Mouse (Mus musculus): Measurements from ENCODE around the gene Cc2d1a. TPM values are rescaled to one million over a fixed set of nuclear protein-coding genes. Genes with fewer than 3 reads are reported as not detected.

Gene Cc2d1a
- polyA plus RNA-seq, 1 experiment, result 1.4 TPM

GRCm38 (mm10) chr8:84148531-84148850, 755 bp upstream of the Cc2d1a start:
- peaks cover 8% of the 10 kb centered on the region for H3K36me3 ChIP-seq (ENCODE audit: control insufficient read depth)
- peaks cover 23% of the 10 kb centered on the region for H3K4me1 ChIP-seq (ENCODE audit: control insufficient read depth)
- H3K9me3 ChIP-seq (ENCODE audit: control insufficient read depth, low read length), result no peaks in the 10 kb centered on the region
- TF ChIP-seq GATA1 (IDR thresholded peaks at IDR 0.05; ENCODE audit: low read length), result no peak
- no peak for TF ChIP-seq TAL1 (IDR thresholded peaks at IDR 0.05; ENCODE audit: low read length)
- no peak overlapping the region for H3K4me3 ChIP-seq (replicated peaks)
- no peaks in the 10 kb centered on the region for H3K27me3 ChIP-seq (ENCODE audit: control insufficient read depth)

DNA sequence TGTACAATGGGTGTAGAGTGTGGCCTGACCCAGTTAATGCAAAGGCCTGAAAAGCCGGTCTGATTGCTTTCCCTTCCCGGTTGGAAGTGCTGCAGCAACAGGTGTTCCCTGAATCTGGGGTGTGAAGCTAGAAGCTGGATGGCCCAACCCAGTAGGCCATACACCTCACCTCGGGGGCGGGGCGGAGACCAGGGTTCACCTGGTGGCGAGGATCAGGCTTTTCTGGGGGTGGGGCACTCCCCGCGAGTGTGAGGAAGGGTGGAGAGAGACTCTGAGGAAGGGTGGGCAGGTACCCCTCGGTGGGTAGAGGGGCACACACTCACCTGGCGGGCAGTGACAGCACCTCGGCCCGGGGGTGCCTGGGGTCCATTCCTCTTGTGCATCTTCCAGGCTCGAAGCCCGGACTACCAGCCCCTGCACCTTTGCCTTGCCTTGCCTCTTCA, 391 bp downstream of the Cc2d1a start:
- Histone ChIP-seq H3K4me1 (ENCODE audit: control insufficient read depth) (peaks cover 23% of the 10 kb centered on the region), H3K27me3 (ENCODE audit: control insufficient read depth) (no peaks in the 10 kb centered on the region)
- no peak for TF ChIP-seq GATA1 (IDR thresholded peaks at IDR 0.05; ENCODE audit: low read length)
- TF ChIP-seq TAL1 (IDR thresholded peaks at IDR 0.05; ENCODE audit: low read length), result no peak

GRCm38 (mm10) chr8:84144636-84145245, 3.0 kb downstream of the Cc2d1a start:
- Histone ChIP-seq H3K36me3 (ENCODE audit: control insufficient read depth) (peaks cover 39% of the 10 kb centered on the region), H3K27me3 (ENCODE audit: control insufficient read depth) (no peaks in the 10 kb centered on the region), H3K4me1 (ENCODE audit: control insufficient read depth) (peaks cover 23% of the 10 kb centered on the region), H3K4me3 (replicated peaks) (no peak overlapping the region), H3K9me3 (ENCODE audit: control insufficient read depth, low read length) (no peaks in the 10 kb centered on the region)
- TF ChIP-seq TAL1 (IDR thresholded peaks at IDR 0.05; ENCODE audit: low read length) (no peak), GATA1 (IDR thresholded peaks at IDR 0.05; ENCODE audit: low read length) (no peak)

More for the DNA sequence above, 391 bp downstream of the Cc2d1a start:
- no peaks in the 10 kb centered on the region for H3K9me3 ChIP-seq (ENCODE audit: control insufficient read depth, low read length)
- H3K36me3 ChIP-seq (ENCODE audit: control insufficient read depth), result peaks cover 19% of the 10 kb centered on the region
- peak overlapping the region; percentile 71 for H3K4me3 ChIP-seq (replicated peaks)

- TF ChIP-seq TAL1 (IDR thresholded peaks at IDR 0.05; ENCODE audit: low read length), result no peak
- TF ChIP-seq GATA1 (IDR thresholded peaks at IDR 0.05; ENCODE audit: low read length), result no peak
- no peaks in the 10 kb centered on the region for H3K27me3 ChIP-seq (ENCODE audit: control insufficient read depth)
- no peaks in the 10 kb centered on the region for H3K4me1 ChIP-seq (ENCODE audit: control insufficient read depth)
- H3K36me3 ChIP-seq (ENCODE audit: control insufficient read depth), result peaks cover 75% of the 10 kb centered on the region
- H3K4me3 ChIP-seq (replicated peaks), result no peak overlapping the region
- no peaks in the 10 kb centered on the region for H3K9me3 ChIP-seq (ENCODE audit: control insufficient read depth, low read length)
Measured at GRCm38 (mm10) chr8:84140838-84141237, 6.9 kb downstream of the Cc2d1a start.

DNA sequence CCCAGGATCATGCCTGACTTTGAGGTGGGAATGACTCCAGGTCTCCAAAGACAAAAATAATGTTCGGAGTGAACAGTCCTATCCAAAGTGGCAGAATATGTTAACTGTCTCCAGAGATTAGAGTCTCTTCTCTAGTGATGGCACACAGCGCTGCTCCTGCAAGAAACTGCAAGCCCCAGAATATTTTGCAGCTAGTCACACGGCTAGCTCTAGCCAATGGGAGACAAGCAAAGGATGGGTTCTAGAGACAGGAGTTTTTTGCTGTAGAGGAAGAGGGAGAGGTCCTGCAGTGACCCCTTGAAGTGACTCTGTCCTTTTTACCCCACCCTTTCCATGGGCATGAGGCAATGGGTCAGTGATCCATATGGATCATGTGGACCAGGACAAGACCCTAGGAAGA, 9.9 kb downstream of the Cc2d1a start:
- H3K36me3 ChIP-seq (ENCODE audit: control insufficient read depth), result peaks cover 88% of the 10 kb centered on the region
- H3K4me1 ChIP-seq (ENCODE audit: control insufficient read depth), result no peaks in the 10 kb centered on the region
- TF ChIP-seq GATA1 (IDR thresholded peaks at IDR 0.05; ENCODE audit: low read length) (no peak), TAL1 (IDR thresholded peaks at IDR 0.05; ENCODE audit: low read length) (no peak)
- no peaks in the 10 kb centered on the region for H3K9me3 ChIP-seq (ENCODE audit: control insufficient read depth, low read length)
- no peak overlapping the region for H3K4me3 ChIP-seq (replicated peaks)
- H3K27me3 ChIP-seq (ENCODE audit: control insufficient read depth), result no peaks in the 10 kb centered on the region

GRCm38 (mm10) chr8:84132225-84132624, 15.5 kb downstream of the Cc2d1a start:
- peaks cover 52% of the 10 kb centered on the region for H3K36me3 ChIP-seq (ENCODE audit: control insufficient read depth)

GRCm38 (mm10) chr8:84130806-84131205, 16.9 kb downstream of the Cc2d1a start:
- no peak for TF ChIP-seq GATA1 (IDR thresholded peaks at IDR 0.05; ENCODE audit: low read length)
- no peak for TF ChIP-seq TAL1 (IDR thresholded peaks at IDR 0.05; ENCODE audit: low read length)
- Histone ChIP-seq H3K9me3 (ENCODE audit: control insufficient read depth, low read length) (no peaks in the 10 kb centered on the region), H3K27me3 (ENCODE audit: control insufficient read depth) (no peaks in the 10 kb centered on the region; the same call in 1 of the 2 replicates), H3K36me3 (ENCODE audit: control insufficient read depth) (peaks cover 38% of the 10 kb centered on the region), H3K4me3 (replicated peaks) (no peak overlapping the region), H3K4me1 (ENCODE audit: control insufficient read depth) (no peaks in the 10 kb centered on the region)

More at GRCm38 (mm10) chr8:84132225-84132624, 15.5 kb downstream of the Cc2d1a start:
- Histone ChIP-seq H3K9me3 (ENCODE audit: control insufficient read depth, low read length) (no peaks in the 10 kb centered on the region), H3K4me1 (ENCODE audit: control insufficient read depth) (no peaks in the 10 kb centered on the region), H3K4me3 (replicated peaks) (no peak overlapping the region), H3K27me3 (ENCODE audit: control insufficient read depth) (no peaks in the 10 kb centered on the region; the same call in 1 of the 2 replicates)
- TF ChIP-seq GATA1 (IDR thresholded peaks at IDR 0.05; ENCODE audit: low read length) (no peak), TAL1 (IDR thresholded peaks at IDR 0.05; ENCODE audit: low read length) (no peak)

GRCm38 (mm10) chr8:84128277-84128676, 19.5 kb downstream of the Cc2d1a start:
- no peaks in the 10 kb centered on the region for H3K4me1 ChIP-seq (ENCODE audit: control insufficient read depth)
- H3K4me3 ChIP-seq (replicated peaks), result no peak overlapping the region
- no peaks in the 10 kb centered on the region; the same call in 1 of the 2 replicates for H3K27me3 ChIP-seq (ENCODE audit: control insufficient read depth)
- no peaks in the 10 kb centered on the region for H3K9me3 ChIP-seq (ENCODE audit: control insufficient read depth, low read length)
- peaks cover 14% of the 10 kb centered on the region for H3K36me3 ChIP-seq (ENCODE audit: control insufficient read depth)
- TF ChIP-seq TAL1 (IDR thresholded peaks at IDR 0.05; ENCODE audit: low read length), result no peak
- no peak for TF ChIP-seq GATA1 (IDR thresholded peaks at IDR 0.05; ENCODE audit: low read length)

- Histone ChIP-seq H3K4me3 (replicated peaks) (no peak overlapping the region), H3K9me3 (ENCODE audit: control insufficient read depth, low read length) (no peaks in the 10 kb centered on the region), H3K27me3 (ENCODE audit: control insufficient read depth) (no peaks in the 10 kb centered on the region; the same call in 1 of the 2 replicates), H3K4me1 (ENCODE audit: control insufficient read depth) (no peaks in the 10 kb centered on the region), H3K36me3 (ENCODE audit: control insufficient read depth) (peaks cover 6% of the 10 kb centered on the region)
- TF ChIP-seq TAL1 (IDR thresholded peaks at IDR 0.05; ENCODE audit: low read length) (no peak), GATA1 (IDR thresholded peaks at IDR 0.05; ENCODE audit: low read length) (no peak)
Measured at GRCm38 (mm10) chr8:84127202-84127901, 20.4 kb downstream of the Cc2d1a start.

All from erythroblast, embryonic 14.5 days (primary cell).